Mouse (Mus musculus): Measurements from ENCODE around the gene Rhof.

DNA sequence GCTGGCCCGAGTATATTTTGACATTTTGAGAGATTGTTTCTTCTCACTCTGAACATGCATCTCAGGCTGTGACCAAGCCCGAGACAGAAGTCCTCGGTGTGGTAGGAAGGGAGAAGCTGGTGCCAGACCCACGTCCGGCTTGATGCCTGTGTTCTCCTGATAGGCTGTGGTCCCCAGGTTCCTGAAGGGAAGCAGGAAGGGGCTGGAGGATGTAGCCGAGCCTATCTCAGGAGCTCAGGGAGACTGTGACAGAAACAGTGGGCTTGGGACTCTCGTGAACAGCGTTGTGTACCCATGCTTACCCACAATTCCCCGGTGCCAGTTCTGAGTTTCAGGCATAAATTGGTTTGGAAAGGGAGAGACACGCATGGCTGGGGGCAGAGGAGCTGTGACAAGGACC is 13.7 kb downstream of the Rhof start:
- TF ChIP-seq CTCF (conservative IDR thresholded peaks at IDR 0.05; ENCODE audit: insufficient read depth, insufficient read length, low read depth, low read length): no peak
- TF ChIP-seq POLR2A (IDR thresholded peaks at IDR 0.05; ENCODE audit: low read depth, low read length): no peak

Data from kidney, adult 2 months (tissue).